Mouse (Mus musculus) midbrain, embryonic 11.5 days (tissue): Measurements from ENCODE around the gene Ttll12. TPM values are rescaled to one million over a fixed set of nuclear protein-coding genes. Genes with fewer than 3 reads are reported as not detected.
A peak's percentile ranks its signal among the peaks of the same experiment; 100 is the strongest.

Experiments
- ATAC-seq: fragments of 200-750 bp; cut with Nextera tagmentation; 2 replicates; pipeline ENCODE4 v1.8.0; 2017; ENCODE audit warnings: moderate TSS enrichment, moderate library complexity; ENCODE audit not compliant: low FRiP score
- DNase-seq: peaks from one replicate; pipeline ENCODE4 v3.0.0; 2015; ENCODE audit warnings: low spot score; ENCODE audit errors: missing footprints
- H3K27ac ChIP-seq: fragments of 300-500 bp; sonication (generic); 2 replicates; pipeline ENCODE4 v1.5.1; 2014; ENCODE audit warnings: low read depth, low read length
- H3K27me3 ChIP-seq: fragments of 300-500 bp; sonication (generic); 2 replicates; pipeline ENCODE4 v1.6.1; 2014; ENCODE audit warnings: mild to moderate bottlenecking, low read length, moderate library complexity, mixed read lengths; ENCODE audit not compliant: control insufficient read depth, insufficient read depth
- H3K36me3 ChIP-seq: fragments of 300-500 bp; sonication (generic); 2 replicates; pipeline ENCODE4 v1.6.1; 2014; ENCODE audit warnings: mild to moderate bottlenecking, low read length, moderate library complexity, mixed read lengths; ENCODE audit not compliant: control insufficient read depth, insufficient read depth
- H3K4me1 ChIP-seq: fragments of 300-500 bp; sonication (generic); 2 replicates; pipeline ENCODE4 v1.6.1; 2014; ENCODE audit warnings: low read length; ENCODE audit not compliant: control insufficient read depth, insufficient read depth
- H3K4me2 ChIP-seq: fragments of 300-500 bp; sonication (generic); 2 replicates; pipeline ENCODE4 v1.6.1; 2014; ENCODE audit warnings: mild to moderate bottlenecking, moderate library complexity
- H3K4me3 ChIP-seq: fragments of 300-500 bp; sonication (generic); 2 replicates; pipeline ENCODE4 v1.5.1; 2014; ENCODE audit warnings: low read depth, low read length
- H3K9ac ChIP-seq: fragments of 300-500 bp; sonication (generic); 2 replicates; pipeline ENCODE4 v1.6.1; 2014; ENCODE audit warnings: low read length
- H3K9me3 ChIP-seq: fragments of 300-500 bp; sonication (generic); 2 replicates; pipeline ENCODE4 v1.6.1; 2016; ENCODE audit warnings: low read length; ENCODE audit not compliant: control insufficient read depth
- WGBS: fragments of 180-500 bp; shearing (Covaris S2); extraction: QIAGEN DNeasy Blood & Tissue Kit; methylation state at CpG from one replicate; pipeline ENCODE4 v1.1.7; 2014; 5-methylcytosine and 5-hydroxymethylcytosine counted together
- polyA plus RNA-seq: library from polyadenylated mRNA; unstranded; fragments of >200 nt; fragmentation: Nextera tagmentation; extraction: Ambion mirVana; gene quantifications from 2 replicates; pipeline ENCODE4 v1.2.1, GENCODE M21; 2014

Ttll12 gene
- polyA plus RNA-seq, 1 experiment from 2014 or later, result 46.9 TPM

DNA sequence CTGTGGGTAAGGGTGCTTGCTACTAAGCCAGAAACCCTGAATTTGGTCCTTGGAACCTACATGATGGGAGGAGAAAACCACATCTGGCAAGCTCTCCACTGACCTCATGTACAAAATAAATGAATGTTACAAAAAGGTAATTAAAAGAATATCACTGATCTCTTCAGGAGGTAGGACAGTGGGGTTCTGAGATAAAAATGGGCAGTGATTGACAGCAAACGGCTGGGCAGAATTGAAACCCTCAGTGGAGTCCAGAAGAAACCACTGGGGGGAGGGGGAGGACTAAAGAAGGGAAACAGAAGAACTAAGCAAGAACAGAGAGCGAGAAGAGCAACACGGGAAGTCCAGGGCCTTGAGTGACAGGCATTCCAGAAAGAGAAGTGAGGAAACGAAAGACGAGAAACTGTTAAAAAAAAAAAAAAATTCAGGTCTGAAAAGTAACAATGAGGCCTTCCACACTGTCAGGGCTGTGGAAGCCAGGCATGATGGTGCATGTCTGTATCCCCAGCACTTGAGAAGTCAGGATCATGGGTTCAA is 33.9 kb downstream of the Ttll12 start:
- ATAC-seq, result no peak

DNA sequence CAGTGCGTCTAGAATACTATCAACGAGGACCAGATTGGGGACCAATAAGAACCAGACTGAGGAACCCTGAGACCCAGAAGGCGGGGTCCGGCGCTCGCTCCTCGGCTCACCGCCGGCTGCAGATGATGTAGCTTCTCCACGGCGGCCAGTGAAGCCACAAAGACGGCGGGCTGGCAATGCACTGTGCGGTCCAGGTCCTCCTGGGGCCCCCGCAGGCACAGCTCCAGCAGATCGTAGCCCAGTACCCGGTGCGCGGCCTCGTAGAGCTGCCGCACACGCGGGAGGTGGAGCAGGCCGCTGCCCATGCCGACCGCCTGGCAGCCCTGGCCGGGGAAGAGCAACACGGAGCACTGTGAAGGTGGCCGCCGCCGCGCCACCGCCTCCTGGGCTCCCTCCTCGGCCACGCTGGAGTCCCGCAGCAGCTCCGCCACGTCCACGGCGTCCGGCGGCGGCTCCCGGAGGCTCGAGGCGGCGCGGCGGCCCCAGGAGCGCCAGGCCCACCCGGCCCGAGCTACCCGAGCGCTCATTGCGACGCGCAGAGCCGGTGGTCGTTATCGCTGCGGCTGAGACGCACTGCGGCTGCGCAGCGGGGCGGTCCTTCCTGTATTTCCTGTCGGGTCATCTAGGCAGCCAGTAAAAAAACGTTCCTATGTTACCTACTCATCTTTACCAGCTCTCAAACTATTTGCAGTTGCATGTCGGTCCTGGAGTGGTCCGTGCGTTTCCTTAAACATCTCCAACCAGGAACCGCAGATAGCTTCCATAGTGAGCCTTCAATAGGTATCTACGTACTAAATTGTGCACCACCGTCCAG is 39.6 kb downstream of the Ttll12 start:
- Histone ChIP-seq H3K4me2 (peak overlapping the region; percentile 85), H3K27me3 (no peaks in the 10 kb centered on the region), H3K36me3 (no peaks in the 10 kb centered on the region), H3K4me1 (peaks cover 4% of the 10 kb centered on the region), H3K27ac (peak overlapping the region; percentile 82), H3K4me3 (peak overlapping the region; percentile 86), H3K9me3 (no peaks in the 10 kb centered on the region), H3K9ac (peak overlapping the region; percentile 98)
- under 1% methylated on average over 74 of the region's 74 CpGs for WGBS
- peak; percentile 99 for DNase-seq
- ATAC-seq, result peak; percentile 93

More for the DNA sequence above, 33.9 kb downstream of the Ttll12 start:
- no peaks in the 10 kb centered on the region for H3K36me3 ChIP-seq
- no peaks in the 10 kb centered on the region; the same call in 1 of the 2 replicates for H3K27me3 ChIP-seq
- peak; percentile 83 for DNase-seq
- H3K27ac ChIP-seq, result no peak overlapping the region
- no peaks in the 10 kb centered on the region for H3K9me3 ChIP-seq
- no peak overlapping the region for H3K4me3 ChIP-seq
- peaks cover 6% of the 10 kb centered on the region for H3K4me1 ChIP-seq
- H3K4me2 ChIP-seq, result no peak overlapping the region
- H3K9ac ChIP-seq, result no peak overlapping the region
- 72% methylated on average over 5 of the region's 5 CpGs for WGBS

DNA sequence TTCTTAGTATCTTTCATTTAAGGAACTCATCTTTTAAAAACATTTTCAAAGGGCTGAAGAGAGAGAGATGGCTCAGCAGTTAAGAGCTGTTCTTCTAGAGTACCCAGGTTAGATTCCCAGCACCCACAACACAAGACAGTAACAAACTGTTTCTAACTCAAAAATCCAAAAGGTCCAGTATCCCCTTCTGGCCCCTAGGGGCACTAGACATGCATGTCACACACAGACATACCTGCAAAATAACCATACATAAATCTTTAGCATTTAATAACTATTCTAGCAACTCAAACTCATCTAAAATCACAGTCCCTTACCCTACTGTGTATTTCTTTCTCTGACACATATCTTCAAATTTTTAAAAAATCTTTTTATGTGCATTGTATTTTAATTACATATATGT is 41.1 kb downstream of the Ttll12 start:
- peaks cover 4% of the 10 kb centered on the region for H3K4me1 ChIP-seq
- no peak for ATAC-seq
- H3K36me3 ChIP-seq, result peaks cover 3% of the 10 kb centered on the region; the same call in 1 of the 2 replicates

DNA sequence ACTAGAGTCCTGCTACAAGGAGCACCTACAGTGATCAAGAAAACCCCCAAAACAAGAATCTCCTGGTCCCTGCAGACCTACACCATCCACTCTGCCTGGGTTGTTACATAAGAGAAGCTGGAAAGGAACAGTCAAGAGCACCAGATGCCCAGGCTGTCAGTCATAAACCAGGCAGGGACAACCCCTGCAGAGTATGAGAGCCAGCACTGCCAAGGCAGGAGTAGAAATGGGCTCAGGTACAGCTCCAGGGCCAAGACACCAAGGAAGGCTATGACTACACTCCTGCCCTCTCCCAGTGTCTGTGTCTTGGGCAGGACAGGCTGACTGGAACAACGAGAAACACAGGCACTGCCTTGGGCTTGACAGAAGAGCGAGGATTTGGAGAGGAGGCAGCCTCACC is 44.8 kb downstream of the Ttll12 start:
- ATAC-seq (no peak), DNase-seq (peak; percentile 21)
- WGBS, result 88% methylated on average over 2 of the region's 2 CpGs
- H3K4me3 ChIP-seq, result no peak overlapping the region
- H3K9me3 ChIP-seq, result no peaks in the 10 kb centered on the region
- peaks cover 18% of the 10 kb centered on the region for H3K36me3 ChIP-seq
- no peak overlapping the region for H3K9ac ChIP-seq
- no peak overlapping the region for H3K4me2 ChIP-seq
- peaks cover 4% of the 10 kb centered on the region for H3K4me1 ChIP-seq
- no peak overlapping the region for H3K27ac ChIP-seq
- no peaks in the 10 kb centered on the region for H3K27me3 ChIP-seq

More for the DNA sequence above, 41.1 kb downstream of the Ttll12 start:
- H3K9me3 ChIP-seq, result no peaks in the 10 kb centered on the region
- H3K27ac ChIP-seq, result no peak overlapping the region
- H3K4me3 ChIP-seq, result no peak overlapping the region
- H3K27me3 ChIP-seq, result no peaks in the 10 kb centered on the region
- no peak for DNase-seq
- no peak overlapping the region for H3K4me2 ChIP-seq
- H3K9ac ChIP-seq, result no peak overlapping the region

DNA sequence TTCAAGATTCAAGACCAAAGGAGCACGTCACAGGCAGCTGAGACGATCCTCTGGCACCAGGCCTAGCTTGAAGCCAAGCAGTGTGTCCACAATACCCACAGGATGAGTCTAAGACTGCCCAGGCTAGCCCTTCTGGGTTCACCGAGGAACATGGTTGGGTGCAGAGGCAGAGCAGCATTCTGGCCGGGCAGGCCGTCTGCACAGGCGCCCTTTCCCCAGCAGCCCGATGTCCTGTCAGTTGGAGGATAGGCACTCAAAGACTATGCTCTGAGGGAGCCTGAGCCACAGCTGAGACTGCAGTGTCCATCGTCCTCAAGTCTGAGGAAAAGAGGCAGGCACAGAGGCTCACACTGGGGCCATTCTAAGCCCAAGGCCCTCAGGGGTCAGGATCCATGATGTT is 47.8 kb downstream of the Ttll12 start:
- H3K4me1 ChIP-seq, result no peaks in the 10 kb centered on the region
- peaks cover 18% of the 10 kb centered on the region for H3K36me3 ChIP-seq
- WGBS, result 92% methylated on average over 8 of the region's 8 CpGs
- no peak overlapping the region for H3K9ac ChIP-seq
- no peak overlapping the region for H3K4me3 ChIP-seq
- H3K27ac ChIP-seq, result no peak overlapping the region
- no peaks in the 10 kb centered on the region for H3K27me3 ChIP-seq
- ATAC-seq (no peak), DNase-seq (peak; percentile 33)
- no peaks in the 10 kb centered on the region for H3K9me3 ChIP-seq
- no peak overlapping the region for H3K4me2 ChIP-seq

DNA sequence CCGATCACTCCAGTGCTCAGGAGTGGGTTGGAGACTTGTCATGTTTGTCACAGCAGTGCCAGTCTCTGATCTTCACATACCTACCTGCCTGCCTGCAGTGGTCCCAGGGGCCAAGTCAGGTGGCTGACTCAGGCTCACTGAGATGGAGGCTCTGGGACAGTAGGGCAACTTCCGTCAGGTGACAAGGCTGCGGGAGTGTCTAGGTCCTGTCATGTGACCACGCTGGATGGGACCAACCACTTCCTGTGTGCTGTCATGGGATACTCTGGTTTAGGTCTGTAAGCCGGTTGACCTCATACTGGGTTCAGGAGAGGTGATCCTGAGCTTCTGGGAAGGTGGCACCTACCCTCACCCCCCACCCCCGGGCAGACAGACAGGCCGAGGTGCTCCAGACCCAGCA is 48.9 kb downstream of the Ttll12 start:
- H3K36me3 ChIP-seq, result peaks cover 18% of the 10 kb centered on the region
- DNase-seq (peak; percentile 62), ATAC-seq (no peak)
- no peak overlapping the region for H3K27ac ChIP-seq
- H3K4me2 ChIP-seq, result no peak overlapping the region
- H3K4me3 ChIP-seq, result no peak overlapping the region
- no peaks in the 10 kb centered on the region for H3K9me3 ChIP-seq
- no peak overlapping the region for H3K9ac ChIP-seq
- H3K4me1 ChIP-seq, result no peaks in the 10 kb centered on the region
- no peaks in the 10 kb centered on the region for H3K27me3 ChIP-seq
- WGBS, result 90% methylated on average over 7 of the region's 7 CpGs

DNA sequence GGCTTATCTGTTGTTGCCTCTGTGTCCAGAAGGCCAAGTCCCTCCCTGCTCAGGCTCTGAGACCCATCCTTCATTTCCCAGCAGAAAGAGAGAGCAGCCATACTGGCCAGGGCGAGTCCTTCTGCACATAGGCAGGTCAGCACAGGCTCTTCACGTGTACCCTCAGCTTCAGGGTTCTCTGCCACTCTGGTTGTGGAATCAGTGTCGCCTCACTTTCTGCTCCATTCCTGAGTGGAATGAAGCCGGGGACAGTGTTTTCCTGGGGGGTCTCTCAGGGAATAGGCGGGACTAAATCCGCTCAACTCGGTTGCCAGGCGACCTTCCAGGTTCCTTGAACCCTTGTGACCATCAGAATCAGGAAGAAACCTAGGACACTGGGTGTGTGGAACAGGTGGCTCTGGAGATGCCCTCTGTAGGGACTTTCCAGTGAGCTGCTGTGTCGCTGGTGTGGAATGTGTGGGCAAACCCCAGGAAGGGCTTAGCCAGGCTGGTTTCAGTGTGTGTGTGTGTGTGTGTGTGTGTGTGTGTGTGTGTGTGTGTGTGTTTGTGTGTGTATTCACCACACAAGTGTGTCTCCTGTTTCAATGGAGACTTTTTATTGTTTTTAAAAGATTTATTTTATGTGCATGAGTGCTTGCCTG is 53.2 kb downstream of the Ttll12 start:
- H3K4me1 ChIP-seq, result no peaks in the 10 kb centered on the region
- peaks cover 4% of the 10 kb centered on the region; the same call in 1 of the 2 replicates for H3K36me3 ChIP-seq
- H3K27me3 ChIP-seq, result no peaks in the 10 kb centered on the region
- DNase-seq (peak; percentile 14), ATAC-seq (no peak)
- no peak overlapping the region for H3K4me3 ChIP-seq
- H3K27ac ChIP-seq, result no peak overlapping the region
- no peak overlapping the region for H3K4me2 ChIP-seq
- 81% methylated on average over 9 of the region's 9 CpGs for WGBS
- no peaks in the 10 kb centered on the region for H3K9me3 ChIP-seq
- H3K9ac ChIP-seq, result no peak overlapping the region

DNA sequence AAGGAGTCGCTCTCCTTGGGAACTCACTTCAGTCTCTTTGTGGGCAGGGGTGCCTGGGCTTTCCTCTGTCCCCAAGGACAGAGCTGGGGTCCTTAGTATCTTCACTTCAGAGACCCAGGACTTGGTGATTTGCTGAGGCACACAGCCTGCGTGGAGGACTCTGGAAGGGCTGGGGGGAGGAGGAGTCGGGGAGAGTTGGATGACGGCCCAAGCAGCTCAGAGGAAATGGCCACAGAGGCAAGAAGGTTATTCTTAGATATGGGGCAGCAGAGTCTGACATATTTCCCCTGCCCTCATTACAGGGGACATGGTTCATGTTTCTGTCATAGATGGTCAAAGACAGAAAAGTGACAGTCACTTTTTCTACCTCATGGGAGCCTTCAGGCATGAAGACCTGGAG is 55.1 kb downstream of the Ttll12 start:
- no peak overlapping the region for H3K9ac ChIP-seq
- no peak overlapping the region for H3K4me2 ChIP-seq
- ATAC-seq (no peak), DNase-seq (no peak)
- WGBS, result 78% methylated on average over 4 of the region's 4 CpGs
- H3K4me3 ChIP-seq, result no peak overlapping the region
- H3K36me3 ChIP-seq, result no peaks in the 10 kb centered on the region
- H3K27ac ChIP-seq, result no peak overlapping the region
- H3K9me3 ChIP-seq, result no peaks in the 10 kb centered on the region
- no peaks in the 10 kb centered on the region for H3K27me3 ChIP-seq
- no peaks in the 10 kb centered on the region for H3K4me1 ChIP-seq

DNA sequence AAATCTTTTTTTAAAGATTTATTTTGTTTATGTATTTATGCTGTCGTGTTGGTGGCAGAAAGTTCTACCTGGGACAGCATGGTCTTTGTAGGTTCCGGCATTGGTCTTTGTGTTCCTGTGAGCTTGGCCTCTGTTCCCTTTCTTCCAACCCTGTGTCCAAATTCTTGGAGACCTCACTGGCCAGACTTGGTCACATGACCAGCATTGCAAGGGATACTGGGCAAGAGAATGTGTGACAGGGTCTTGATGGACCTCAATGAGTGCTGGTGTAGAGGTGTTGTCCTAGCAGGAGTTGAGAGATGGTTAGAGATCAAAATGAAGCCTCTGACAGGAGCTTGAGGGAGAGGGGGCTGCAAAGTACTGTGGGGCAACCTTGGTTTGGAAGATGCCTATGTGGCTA is 56.1 kb downstream of the Ttll12 start:
- DNase-seq (no peak), ATAC-seq (no peak)
- no peaks in the 10 kb centered on the region for H3K4me1 ChIP-seq
- no peaks in the 10 kb centered on the region for H3K9me3 ChIP-seq
- no peaks in the 10 kb centered on the region for H3K27me3 ChIP-seq
- no peaks in the 10 kb centered on the region for H3K36me3 ChIP-seq
- WGBS, result 92% methylated on average over 2 of the region's 2 CpGs
- no peak overlapping the region for H3K4me3 ChIP-seq
- no peak overlapping the region for H3K4me2 ChIP-seq
- H3K9ac ChIP-seq, result no peak overlapping the region
- H3K27ac ChIP-seq, result no peak overlapping the region
